Mouse (Mus musculus) G1E (cell line): ENCODE measurements around the gene Iba57.
"Not testable (repeated sequence)": the region's sequence is repeated elsewhere in the genome, so short reads cannot be mapped to it uniquely, and the experiment has no call there.

Experiments used
- CTCF ChIP-seq: IDR thresholded peaks from 2 replicates; pipeline ENCODE4 v1.5.1; 2012; ENCODE audit warnings: low read depth, low read length, inconsistent platforms, mixed read lengths
- GATA1 ChIP-seq: IDR thresholded peaks from 2 replicates; pipeline ENCODE4 v1.6.1; 2012; ENCODE audit warnings: borderline replicate concordance, low read length, inconsistent platforms, mixed read lengths
- TAL1 ChIP-seq: conservative IDR thresholded peaks from 2 replicates; pipeline ENCODE4 v1.6.1; 2012; ENCODE audit warnings: low read depth, low read length, inconsistent platforms, mixed read lengths

DNA sequence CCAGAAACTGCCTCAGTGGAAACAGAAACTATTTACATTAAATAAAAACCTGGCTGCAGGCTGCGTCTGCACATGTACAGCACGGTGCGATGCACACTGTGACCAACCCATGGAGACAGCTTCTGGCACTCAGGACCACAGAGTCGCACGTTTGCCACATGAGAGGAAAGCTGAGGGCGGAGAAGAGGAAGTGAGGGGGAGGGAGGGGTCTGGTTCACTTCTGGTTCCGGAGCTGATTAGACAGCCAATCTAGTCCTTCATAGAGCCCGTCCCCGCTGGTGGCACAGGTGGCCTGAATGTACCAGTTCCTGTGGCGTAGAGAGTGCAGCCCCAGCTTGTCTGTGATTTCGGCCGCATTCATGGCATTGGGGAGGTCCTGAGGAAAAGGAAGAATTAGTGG lies 48.8 kb upstream of the Iba57 start:
- TF ChIP-seq CTCF, TAL1, GATA1: not testable (repeated sequence)
